Mouse (Mus musculus): ENCODE data around the gene Zfp692. TPM values are rescaled to one million over a fixed set of nuclear protein-coding genes. Genes with fewer than 3 reads are reported as not detected.
"Not testable (repeated sequence)": the region's sequence is repeated elsewhere in the genome, so short reads cannot be mapped to it uniquely, and the experiment has no call there.

Gene Zfp692
- polyA plus RNA-seq, 1 experiment = not detected

DNA sequence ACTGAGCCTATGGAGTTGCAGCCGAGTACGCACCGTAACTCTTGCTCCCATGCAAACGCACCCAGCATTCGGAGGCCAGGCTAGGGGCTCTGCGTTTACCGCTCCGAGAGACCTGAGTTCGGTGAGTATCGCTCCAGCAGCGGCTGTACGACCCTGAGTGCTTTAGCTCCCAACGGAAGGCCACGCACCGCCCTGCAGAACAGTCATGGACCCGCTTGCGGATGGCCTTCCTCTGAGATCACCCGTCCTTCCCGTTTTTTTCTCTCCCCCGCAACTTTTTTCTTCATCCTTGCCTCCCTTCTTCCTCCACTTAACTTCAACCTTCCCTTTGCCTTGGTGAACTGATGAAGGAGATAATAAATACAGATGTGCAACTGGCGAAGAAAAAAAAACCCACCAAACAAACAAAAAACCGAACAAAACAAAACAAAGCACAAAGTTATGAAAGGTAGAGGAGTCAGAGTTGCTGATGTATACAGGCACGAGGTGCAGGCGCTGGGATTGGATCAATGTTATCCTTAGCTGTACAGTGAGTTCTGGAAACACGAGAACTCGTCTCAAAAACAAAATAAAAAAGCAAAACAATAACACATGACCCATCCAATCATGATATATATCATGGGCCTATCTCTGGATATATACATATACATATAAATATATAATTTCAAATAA lies 4.0 kb upstream of the Zfp692 start:
- peak overlapping the region; percentile 27; the same call in 1 of the 2 replicates for H3K27ac ChIP-seq (ENCODE audit: insufficient read depth, low read depth, low read length)
- peaks cover 11% of the 10 kb centered on the region for H3K4me1 ChIP-seq (ENCODE audit: control insufficient read depth, insufficient read depth, low read length)
- WGBS = under 1% methylated on average over 26 of the region's 26 CpGs
- TF ChIP-seq CTCF (IDR thresholded peaks at IDR 0.05; ENCODE audit: insufficient read depth, low read depth, low read length) = no peak
- H3K4me3 ChIP-seq (ENCODE audit: insufficient read depth, low read depth, low read length) = peak overlapping the region; percentile 63

DNA sequence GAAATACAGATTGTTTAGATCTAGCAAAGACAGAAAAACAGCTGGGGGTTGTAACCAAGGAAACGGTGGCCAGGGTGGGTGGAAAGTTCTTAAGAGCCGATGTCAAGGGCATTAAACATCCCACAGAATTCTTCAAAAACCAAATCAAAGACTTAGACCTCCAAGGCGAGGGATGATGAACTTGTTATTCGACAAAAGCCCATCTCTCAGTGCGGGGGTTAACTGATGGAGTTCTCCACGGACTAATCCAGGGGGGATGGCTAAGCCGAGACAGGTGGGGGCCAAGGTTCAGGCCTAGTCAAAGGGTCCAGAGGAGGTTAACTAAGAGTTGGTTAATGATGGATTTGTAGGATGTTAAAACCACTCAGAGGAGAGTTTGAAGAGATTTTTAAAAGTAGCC lies 3.3 kb upstream of the Zfp692 start:
- Histone ChIP-seq H3K4me1 (ENCODE audit: control insufficient read depth, insufficient read depth, low read length) (peaks cover 14% of the 10 kb centered on the region), H3K27ac (ENCODE audit: insufficient read depth, low read depth, low read length) (no peak overlapping the region), H3K4me3 (ENCODE audit: insufficient read depth, low read depth, low read length) (no peak overlapping the region)
- TF ChIP-seq CTCF (IDR thresholded peaks at IDR 0.05; ENCODE audit: insufficient read depth, low read depth, low read length) (no peak), POLR2A (IDR thresholded peaks at IDR 0.05; ENCODE audit: insufficient read depth, low read depth, low read length) (no peak)
- WGBS = 12% methylated on average over 7 of the region's 7 CpGs

DNA sequence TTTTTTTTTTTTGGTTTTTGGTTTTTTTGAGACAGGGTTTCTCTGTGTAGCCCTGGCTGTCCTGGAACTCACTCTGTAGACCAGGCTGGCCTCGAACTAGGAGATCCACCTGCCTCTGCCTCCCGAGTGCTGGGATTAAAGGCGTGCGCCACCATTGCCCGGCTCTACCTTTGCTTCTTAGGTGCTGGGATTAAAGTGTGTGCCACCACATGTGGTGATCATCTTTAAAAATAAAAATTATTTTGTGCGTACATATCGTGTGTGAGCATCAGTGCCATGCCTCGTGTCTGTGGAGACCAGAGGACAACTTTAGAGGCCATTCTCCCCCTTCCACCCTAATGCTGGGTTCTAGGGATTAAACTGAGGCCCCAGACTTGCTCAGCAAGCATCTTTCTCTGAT lies 1.6 kb upstream of the Zfp692 start:
- H3K27ac ChIP-seq (ENCODE audit: insufficient read depth, low read depth, low read length); H3K4me3 ChIP-seq (ENCODE audit: insufficient read depth, low read depth, low read length): not testable (repeated sequence)
- H3K4me1 ChIP-seq (ENCODE audit: control insufficient read depth, insufficient read depth, low read length) = peaks cover 14% of the 10 kb centered on the region
- WGBS = 94% methylated on average over 8 of the region's 8 CpGs

DNA sequence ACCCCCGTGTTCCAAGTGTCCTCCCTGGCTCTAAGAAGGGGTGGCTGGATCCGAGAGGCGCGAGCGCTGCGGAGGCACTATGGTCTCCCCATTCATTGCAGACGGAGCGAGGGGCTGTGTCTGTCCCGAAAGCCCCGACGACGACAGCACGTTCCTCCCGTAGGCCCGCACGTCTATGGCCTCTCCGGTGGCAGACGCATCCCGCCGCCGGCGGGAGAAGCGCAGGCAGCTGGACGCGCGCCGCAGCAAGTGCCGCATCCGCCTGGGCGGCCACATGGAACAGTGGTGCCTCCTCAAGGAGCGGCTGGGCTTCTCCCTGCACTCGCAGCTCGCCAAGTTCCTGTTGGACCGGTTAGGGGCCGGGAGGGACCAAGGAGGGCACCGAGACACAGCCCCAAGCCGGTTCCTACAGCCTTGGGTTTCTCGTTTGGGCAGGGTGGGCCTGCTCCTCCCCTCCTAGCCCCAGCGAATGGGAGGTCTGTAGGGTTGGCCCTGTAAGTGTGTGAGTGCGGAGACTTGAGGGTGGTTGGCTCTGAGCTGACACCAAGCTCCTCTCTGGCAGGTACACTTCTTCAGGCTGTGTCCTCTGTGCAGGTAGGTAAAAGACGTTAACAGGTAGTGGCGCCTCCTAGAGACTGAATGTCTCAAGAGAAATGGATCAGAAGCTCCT lies 677 bp downstream of the Zfp692 start:
- TF ChIP-seq POLR2A (IDR thresholded peaks at IDR 0.05; ENCODE audit: insufficient read depth, low read depth, low read length) (no peak), CTCF (IDR thresholded peaks at IDR 0.05; ENCODE audit: insufficient read depth, low read depth, low read length) (no peak)
- peaks cover 14% of the 10 kb centered on the region for H3K4me1 ChIP-seq (ENCODE audit: control insufficient read depth, insufficient read depth, low read length)
- WGBS = 1% methylated on average over 42 of the region's 42 CpGs
- peak overlapping the region; percentile 56 for H3K4me3 ChIP-seq (ENCODE audit: insufficient read depth, low read depth, low read length)
- H3K27ac ChIP-seq (ENCODE audit: insufficient read depth, low read depth, low read length) = no peak overlapping the region

DNA sequence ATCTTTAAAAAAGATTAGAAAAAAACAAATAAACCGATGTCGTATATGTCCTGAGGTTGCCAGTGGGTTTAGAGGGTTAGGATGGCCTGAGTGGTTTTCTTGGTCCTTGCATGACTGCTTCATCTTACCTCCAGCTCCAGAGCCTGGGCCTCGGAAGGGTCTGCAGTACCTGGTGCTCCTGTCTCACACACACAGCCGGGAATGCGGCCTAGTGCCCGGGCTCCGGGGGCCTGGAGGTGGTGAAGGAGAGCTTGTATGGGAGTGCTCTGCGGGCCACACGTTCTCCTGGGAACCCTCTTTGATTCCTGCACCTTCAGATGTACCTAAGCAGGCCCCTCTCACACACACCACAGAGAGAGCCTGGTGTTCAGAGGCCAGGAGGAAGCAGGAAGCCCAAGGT lies 1.8 kb downstream of the Zfp692 start:
- Histone ChIP-seq H3K4me3 (ENCODE audit: insufficient read depth, low read depth, low read length) (no peak overlapping the region), H3K27ac (ENCODE audit: insufficient read depth, low read depth, low read length) (no peak overlapping the region), H3K4me1 (ENCODE audit: control insufficient read depth, insufficient read depth, low read length) (peaks cover 13% of the 10 kb centered on the region)
- WGBS = 94% methylated on average over 9 of the region's 9 CpGs
- no peak for TF ChIP-seq POLR2A (IDR thresholded peaks at IDR 0.05; ENCODE audit: insufficient read depth, low read depth, low read length)
- TF ChIP-seq CTCF (IDR thresholded peaks at IDR 0.05; ENCODE audit: insufficient read depth, low read depth, low read length) = no peak

DNA sequence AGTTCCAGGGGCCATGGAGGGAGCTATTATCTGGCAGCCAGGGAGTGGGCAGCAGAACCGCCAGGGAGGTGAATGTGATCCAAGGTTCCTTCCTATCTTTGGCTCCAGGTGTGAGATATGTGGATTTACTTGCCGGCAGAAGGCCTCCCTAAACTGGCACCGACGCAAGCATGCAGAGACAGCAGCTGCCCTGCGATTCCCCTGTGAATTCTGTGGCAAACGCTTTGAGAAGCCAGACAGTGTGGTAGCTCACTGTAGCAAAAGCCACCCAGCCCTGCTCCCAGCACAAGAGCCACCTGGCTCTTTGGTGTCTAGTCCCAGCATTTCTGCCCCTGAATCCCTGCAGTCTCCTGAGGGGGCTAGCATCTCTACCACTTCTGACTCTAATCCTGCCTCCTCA lies 7.2 kb downstream of the Zfp692 start:
- no peak overlapping the region for H3K4me3 ChIP-seq (ENCODE audit: insufficient read depth, low read depth, low read length)
- TF ChIP-seq POLR2A (IDR thresholded peaks at IDR 0.05; ENCODE audit: insufficient read depth, low read depth, low read length) (no peak), CTCF (IDR thresholded peaks at IDR 0.05; ENCODE audit: insufficient read depth, low read depth, low read length) (no peak)
- no peak overlapping the region for H3K27ac ChIP-seq (ENCODE audit: insufficient read depth, low read depth, low read length)
- 76% methylated on average over 6 of the region's 6 CpGs for WGBS
- H3K4me1 ChIP-seq (ENCODE audit: control insufficient read depth, insufficient read depth, low read length) = no peaks in the 10 kb centered on the region

DNA sequence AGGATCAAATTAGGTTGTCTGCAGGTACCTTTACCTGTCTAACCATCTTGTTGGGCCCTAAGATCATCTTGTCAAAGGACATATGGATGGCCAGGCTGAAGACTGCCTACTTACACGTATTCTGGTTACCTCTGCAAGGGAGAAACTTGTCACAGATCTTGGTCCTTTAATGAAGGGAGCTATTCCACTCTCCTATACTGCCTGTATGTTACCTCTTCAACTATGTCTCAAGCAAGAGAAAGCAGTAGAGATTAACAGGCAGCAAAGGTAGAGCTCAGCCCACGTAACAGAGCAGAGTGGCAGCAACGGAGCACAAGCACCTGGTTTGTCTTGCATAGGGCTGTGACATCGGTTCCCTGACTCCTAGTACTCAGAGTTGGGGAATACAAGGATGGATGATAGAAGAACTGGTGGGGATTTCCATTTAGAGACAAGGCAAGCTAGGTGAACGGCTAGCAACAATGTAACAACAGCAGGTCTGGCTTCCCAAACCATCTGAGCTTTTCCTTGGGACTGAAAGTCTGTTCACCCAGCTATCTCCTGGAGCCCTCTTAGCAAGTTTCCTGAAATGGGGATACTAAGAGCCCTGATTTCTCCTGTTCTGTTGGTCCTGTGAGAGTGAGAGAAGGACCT lies 8.8 kb downstream of the Zfp692 start:
- 94% methylated on average over 5 of the region's 5 CpGs for WGBS

DNA sequence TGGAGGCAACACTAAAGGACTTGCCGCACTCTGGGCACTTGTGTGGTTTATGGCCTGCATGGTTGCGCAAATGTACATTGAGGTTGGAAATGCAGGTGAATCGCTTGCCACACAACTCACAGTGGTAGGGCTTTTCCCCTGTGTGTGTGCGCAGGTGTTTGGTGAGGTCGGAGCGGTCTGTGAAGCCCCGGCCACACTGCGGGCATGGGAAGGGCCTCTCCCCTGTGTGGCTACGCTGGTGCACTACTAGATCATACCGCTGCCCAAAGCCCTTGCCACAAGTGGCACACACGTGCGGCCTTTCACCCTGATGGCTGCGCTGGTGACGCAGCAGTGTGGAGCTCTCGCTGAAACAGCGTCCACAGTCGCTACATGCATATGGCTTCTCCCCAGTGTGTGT lies 9.5 kb downstream of the Zfp692 start:
- Histone ChIP-seq H3K4me1 (ENCODE audit: control insufficient read depth, insufficient read depth, low read length) (no peaks in the 10 kb centered on the region), H3K4me3 (ENCODE audit: insufficient read depth, low read depth, low read length) (no peak overlapping the region), H3K27ac (ENCODE audit: insufficient read depth, low read depth, low read length) (no peak overlapping the region)
- no peak for TF ChIP-seq POLR2A (IDR thresholded peaks at IDR 0.05; ENCODE audit: insufficient read depth, low read depth, low read length)
- TF ChIP-seq CTCF (IDR thresholded peaks at IDR 0.05; ENCODE audit: insufficient read depth, low read depth, low read length) = no peak
- WGBS = 87% methylated on average over 17 of the region's 17 CpGs

More for the DNA sequence above, 8.8 kb downstream of the Zfp692 start:
- Histone ChIP-seq H3K4me3 (ENCODE audit: insufficient read depth, low read depth, low read length) (no peak overlapping the region), H3K27ac (ENCODE audit: insufficient read depth, low read depth, low read length) (no peak overlapping the region), H3K4me1 (ENCODE audit: control insufficient read depth, insufficient read depth, low read length) (no peaks in the 10 kb centered on the region)
- no peak for TF ChIP-seq POLR2A (IDR thresholded peaks at IDR 0.05; ENCODE audit: insufficient read depth, low read depth, low read length)
- TF ChIP-seq CTCF (IDR thresholded peaks at IDR 0.05; ENCODE audit: insufficient read depth, low read depth, low read length) = no peak

DNA sequence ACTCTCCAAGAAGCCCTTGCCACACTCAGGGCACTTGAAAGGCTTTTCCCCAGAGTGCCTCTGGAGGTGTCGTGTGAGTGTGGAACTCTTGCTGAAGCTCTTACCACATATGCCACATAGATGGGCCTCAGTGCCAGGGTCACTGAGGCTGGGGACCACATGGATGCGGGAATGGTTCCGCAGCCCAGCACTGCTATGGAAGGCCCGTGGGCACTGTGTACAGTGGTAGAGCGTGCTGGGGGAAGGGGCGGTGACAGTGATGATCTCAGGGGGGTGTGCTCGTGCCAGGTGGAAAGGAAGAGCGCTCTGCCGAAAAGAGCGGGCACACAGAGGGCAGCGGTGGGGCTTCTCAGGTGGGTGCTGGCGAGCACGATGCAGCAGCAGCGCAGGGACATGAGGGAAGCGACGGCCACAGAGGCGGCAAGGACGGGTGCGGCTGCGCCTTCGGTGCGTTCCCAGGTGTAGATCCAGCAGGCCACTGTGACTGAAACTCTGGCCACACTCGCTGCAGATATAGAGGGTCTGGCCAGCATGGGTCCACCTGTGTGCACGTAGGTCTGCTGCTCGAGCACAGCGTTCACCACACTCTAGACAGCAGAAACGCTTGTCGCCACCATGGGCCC lies 10.0 kb downstream of the Zfp692 start:
- TF ChIP-seq CTCF (IDR thresholded peaks at IDR 0.05; ENCODE audit: insufficient read depth, low read depth, low read length) = no peak
- TF ChIP-seq POLR2A (IDR thresholded peaks at IDR 0.05; ENCODE audit: insufficient read depth, low read depth, low read length) = 0 out of 2 replicates have a peak, but pooled peaks have one; percentile 16
- H3K4me1 ChIP-seq (ENCODE audit: control insufficient read depth, insufficient read depth, low read length) = no peaks in the 10 kb centered on the region
- 75% methylated on average over 28 of the region's 28 CpGs for WGBS
- H3K4me3 ChIP-seq (ENCODE audit: insufficient read depth, low read depth, low read length) = no peak overlapping the region
- H3K27ac ChIP-seq (ENCODE audit: insufficient read depth, low read depth, low read length) = no peak overlapping the region

All from olfactory bulb, adult 2 months (tissue).